Mouse (Mus musculus): ENCODE results near the gene Rpl18a. TPM values are rescaled to one million over a fixed set of nuclear protein-coding genes. Genes with fewer than 3 reads are reported as not detected.

Rpl18a gene
- total RNA-seq (2021): 1,000 to 10,000 TPM; 1,999 to 2,049 TPM
- long read RNA-seq, experiment 1, transcript Rpl18a-201 (5 exons, 1,260 nt): major isoform, 529 of 3,363 reads
- long read RNA-seq, experiment 1, partial matches to known transcripts: 2,824 of 3,363 reads
- long read RNA-seq, experiment 1, other reads (novel, unspliced or antisense): 5 of 3,363 reads
- long read RNA-seq, experiment 2, transcript Rpl18a-201 (5 exons, 1,260 nt): major isoform, 465 of 2,132 reads
- long read RNA-seq, experiment 2, partial matches to known transcripts: 1,658 of 2,132 reads
- long read RNA-seq, experiment 2, other reads (novel, unspliced or antisense): 5 of 2,132 reads

- DNase-seq (ENCODE audit: low spot score in 2 of 2): peak; percentile 58 to 88
These were observed at the start of gene Rpl18a for GRCm38 (mm10) chr8:70897021-70897680. Rpl18a (minus strand) TSS chr8:70897412.

DNA sequence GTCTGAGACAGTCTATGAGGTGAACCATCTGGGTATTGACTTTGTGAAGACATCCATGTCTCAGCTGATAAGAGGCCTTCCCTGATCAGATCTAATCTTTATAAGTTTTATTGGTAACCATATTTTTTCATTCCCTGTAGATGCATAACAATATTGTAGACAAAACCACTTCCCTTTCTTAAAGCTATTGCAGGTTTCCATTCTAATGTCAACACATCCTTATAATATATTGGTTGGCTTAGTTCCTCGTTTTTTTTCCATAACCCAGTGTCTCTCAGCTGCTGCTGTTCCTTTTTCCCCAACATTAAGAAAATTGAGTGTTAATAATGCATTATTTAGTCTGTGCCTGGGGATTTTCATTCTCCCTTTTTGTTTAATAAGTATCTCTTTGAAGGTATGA is 46.0 kb upstream of the Rpl18a start:
- no peak for DNase-seq (ENCODE audit: low spot score in 2 of 2)

DNA sequence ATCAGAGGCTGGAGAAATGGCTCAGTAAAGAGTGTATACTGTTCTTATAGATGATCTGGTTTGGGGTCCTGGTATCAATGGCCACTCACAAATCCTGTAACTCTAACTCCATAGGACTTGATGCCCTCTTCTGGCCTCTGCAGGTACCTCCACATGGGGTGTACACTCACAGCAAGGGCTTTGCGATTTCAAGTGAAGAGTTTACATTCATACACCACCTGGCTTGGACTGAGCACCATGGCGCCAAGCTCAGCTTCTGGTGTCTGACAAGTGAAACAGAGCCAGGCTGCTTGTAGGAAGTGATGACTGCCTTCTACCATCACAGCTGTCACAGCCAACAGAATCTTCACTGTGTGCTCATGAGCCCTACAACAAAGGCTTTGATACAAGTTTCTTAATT is 44.3 kb upstream of the Rpl18a start:
- DNase-seq (ENCODE audit: low spot score in 2 of 2): no peak

- DNase-seq (ENCODE audit: low spot score in 2 of 2): no peak
These were observed 40.0 kb upstream of the Rpl18a start for GRCm38 (mm10) chr8:70937200-70937599.

- DNase-seq (ENCODE audit: low spot score in 2 of 2): no peak
These were observed 37.6 kb upstream of the Rpl18a start for GRCm38 (mm10) chr8:70934786-70935185.

GRCm38 (mm10) chr8:70933036-70933435 is 35.8 kb upstream of the Rpl18a start:
- no peak for DNase-seq (ENCODE audit: low spot score in 2 of 2)

DNA sequence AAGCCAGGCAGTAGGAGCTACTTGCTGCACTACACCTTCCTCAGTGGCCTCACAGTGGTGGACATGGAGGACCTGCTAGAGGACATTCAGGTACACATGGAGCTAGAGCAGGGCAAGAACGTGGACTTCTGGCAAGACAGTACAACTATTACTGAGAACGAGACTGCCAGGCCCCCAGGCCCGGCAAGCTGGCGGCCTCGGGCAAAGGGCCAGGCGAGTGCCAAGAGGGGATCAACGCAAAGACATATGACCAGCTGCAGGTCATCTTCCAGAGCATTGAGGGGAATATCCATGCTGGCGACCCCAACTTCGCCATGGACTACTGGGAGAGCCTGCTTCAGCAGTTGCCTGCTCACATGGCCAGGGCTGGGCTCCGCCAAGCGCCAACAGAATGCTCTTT is 34.5 kb upstream of the Rpl18a start:
- no peak for DNase-seq (ENCODE audit: low spot score in 2 of 2)

GRCm38 (mm10) chr8:70928778-70929322 is 31.6 kb upstream of the Rpl18a start:
- no peak for DNase-seq (ENCODE audit: low spot score in 2 of 2)

- DNase-seq (ENCODE audit: low spot score in 2 of 2): no peak
These were observed 30.9 kb upstream of the Rpl18a start for GRCm38 (mm10) chr8:70928096-70928495.

GRCm38 (mm10) chr8:70926396-70926795 is 29.2 kb upstream of the Rpl18a start:
- DNase-seq (ENCODE audit: low spot score in 2 of 2): no peak

GRCm38 (mm10) chr8:70925754-70926153 is 28.5 kb upstream of the Rpl18a start:
- no peak for DNase-seq (ENCODE audit: low spot score in 2 of 2)

GRCm38 (mm10) chr8:70924151-70924550 is 26.9 kb upstream of the Rpl18a start:
- no peak for DNase-seq (ENCODE audit: low spot score in 2 of 2)

GRCm38 (mm10) chr8:70920049-70920922 is 23.1 kb upstream of the Rpl18a start:
- no peak for DNase-seq (ENCODE audit: low spot score in 2 of 2)

DNA sequence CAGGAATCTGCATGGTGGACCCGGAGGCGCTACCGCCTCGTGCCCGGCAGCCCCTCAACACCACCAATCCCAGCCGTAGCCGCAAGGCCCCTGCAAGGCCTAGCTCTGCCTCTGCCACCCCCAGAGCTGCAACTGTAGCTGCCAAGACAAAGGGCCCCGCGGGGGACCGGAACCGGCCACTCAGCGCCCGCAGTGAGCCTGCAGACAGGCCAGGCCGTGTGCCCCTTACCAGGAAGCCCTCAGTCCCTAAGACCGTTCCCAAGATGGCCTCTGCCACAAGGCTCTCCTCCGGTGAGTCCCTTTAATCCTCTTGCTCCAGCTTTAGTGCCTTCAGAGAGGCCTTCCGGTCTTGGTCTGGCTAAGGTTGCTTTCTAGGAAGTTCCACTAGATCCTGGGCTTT is 17.5 kb upstream of the Rpl18a start:
- no peak for DNase-seq (ENCODE audit: low spot score in 2 of 2)

DNA sequence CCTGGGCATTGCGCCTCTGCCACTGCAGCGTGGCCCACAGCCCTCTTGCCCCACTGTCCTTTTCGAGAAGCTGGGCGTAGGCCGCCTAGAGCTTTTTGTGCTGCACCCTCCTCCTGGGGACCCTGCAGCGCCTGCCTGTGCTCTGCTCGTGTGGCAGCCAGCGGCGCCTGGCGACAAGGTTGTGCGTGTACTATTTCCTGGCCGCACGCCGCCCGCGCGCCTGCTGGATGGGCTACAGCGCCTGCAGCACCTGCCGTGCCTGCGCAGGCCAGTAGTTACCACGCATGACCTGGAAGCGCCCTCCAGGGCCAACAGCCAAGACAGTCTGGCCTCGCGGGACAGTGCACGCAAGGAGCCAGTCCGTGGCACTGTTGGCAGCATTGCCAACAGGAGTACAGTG is 16.3 kb upstream of the Rpl18a start:
- no peak for DNase-seq (ENCODE audit: low spot score in 2 of 2)

DNA sequence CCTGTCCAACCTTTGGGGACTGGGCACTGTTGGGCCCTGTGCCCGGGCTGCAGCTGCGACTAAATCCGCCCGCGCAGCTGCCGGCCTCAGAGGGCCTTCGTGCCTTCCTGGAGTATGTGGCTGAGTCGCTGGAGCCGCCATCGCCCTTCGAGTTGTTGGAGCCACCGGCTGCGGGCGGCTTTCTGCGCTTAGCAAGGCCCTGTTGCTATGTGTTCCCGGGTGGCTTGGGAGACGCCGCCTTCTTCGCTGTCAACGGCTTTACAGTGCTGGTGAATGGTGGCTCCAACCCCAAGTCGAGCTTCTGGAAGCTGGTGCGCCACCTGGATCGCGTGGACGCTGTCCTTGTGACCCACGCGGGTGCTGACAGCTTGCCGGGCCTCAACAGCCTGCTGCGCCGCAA is 15.7 kb upstream of the Rpl18a start:
- DNase-seq (ENCODE audit: low spot score in 2 of 2): no peak

DNA sequence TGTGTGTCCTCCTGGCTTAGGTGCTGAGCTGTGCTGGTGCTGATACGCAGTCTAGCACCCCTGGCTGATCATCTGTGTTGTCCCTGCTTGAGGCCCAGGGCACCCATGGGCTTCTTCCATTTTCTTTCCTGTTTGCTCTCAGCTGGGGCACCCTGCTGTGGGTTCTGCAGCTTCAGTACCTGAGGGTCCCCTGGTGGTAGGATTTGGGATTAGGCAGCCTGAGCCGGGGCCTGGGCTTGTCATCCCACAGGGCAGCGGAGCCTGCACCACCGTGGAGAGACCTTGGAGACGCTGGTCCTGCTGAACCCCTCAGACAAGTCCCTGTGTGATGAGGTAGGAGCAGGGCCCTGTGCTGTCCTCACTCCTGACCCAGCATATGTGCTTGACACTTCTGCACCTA is 14.4 kb upstream of the Rpl18a start:
- DNase-seq (ENCODE audit: low spot score in 2 of 2): no peak

GRCm38 (mm10) chr8:70907518-70907917 is 10.3 kb upstream of the Rpl18a start:
- no peak for DNase-seq (ENCODE audit: low spot score in 2 of 2)

GRCm38 (mm10) chr8:70905831-70906736 is 8.9 kb upstream of the Rpl18a start, which contains the start of gene Map1s:
Map1s (plus strand) TSS chr8:70905932.
- DNase-seq (ENCODE audit: low spot score in 2 of 2): peak; percentile 50 to 56

DNA sequence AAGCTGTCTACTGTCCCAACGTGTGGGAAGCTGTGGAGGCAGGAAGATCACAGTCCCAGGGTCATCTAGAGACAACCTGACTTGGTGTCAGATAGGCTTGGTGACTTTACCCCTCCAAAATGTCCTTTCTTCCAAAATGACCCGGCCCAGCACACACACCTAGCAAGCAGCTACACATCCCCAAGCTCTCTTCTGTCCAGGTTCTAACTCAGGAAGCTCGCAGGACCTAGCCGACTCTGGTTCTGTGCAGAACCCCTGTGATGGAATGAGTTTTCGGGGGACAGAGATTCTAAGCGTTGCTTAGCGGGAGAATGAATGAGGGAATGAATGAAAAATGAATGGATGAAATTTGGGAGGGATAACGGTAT is 8.2 kb upstream of the Rpl18a start:
- DNase-seq (ENCODE audit: low spot score in 2 of 2): no peak

DNA sequence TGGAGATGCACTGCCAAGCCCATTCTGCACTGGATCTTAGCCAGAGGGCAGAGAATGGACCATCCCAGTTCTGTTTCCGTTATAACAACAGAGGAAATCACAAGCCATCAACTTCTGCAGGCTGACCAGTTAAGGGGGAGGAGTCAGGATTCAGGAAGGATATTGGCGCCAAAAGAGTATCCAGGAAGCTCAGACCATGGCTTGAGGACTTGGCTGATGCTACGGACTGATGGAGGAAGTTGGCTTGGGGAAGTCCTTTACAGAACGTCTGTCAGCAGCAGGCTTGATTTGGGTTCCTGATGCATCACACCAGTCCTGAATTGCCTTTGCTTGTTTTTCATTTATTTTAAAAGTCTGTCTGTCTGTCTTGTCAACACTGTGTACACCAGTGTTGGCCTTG is 7.3 kb upstream of the Rpl18a start:
- DNase-seq (ENCODE audit: low spot score in 2 of 2): no peak

All from adrenal gland, postnatal 4 days (tissue).